Mouse (Mus musculus) cerebellum, adult 2 months (tissue): Measurements from ENCODE around the gene Pld5. TPM values are rescaled to one million over a fixed set of nuclear protein-coding genes. Genes with fewer than 3 reads are reported as not detected.

Source experiments
- DNase-seq, 2 experiments: peaks; one replicate each; pipeline ENCODE4 v3.0.0; 2021
- H3K27ac ChIP-seq: fragments of 200-500 bp; 2 replicates; pipeline ENCODE4 v1.5.1; 2012; ENCODE audit warnings: low read length, control low read depth, inconsistent platforms; ENCODE audit not compliant: insufficient read depth
- H3K27me3 ChIP-seq: fragments of 200-500 bp; 2 replicates; pipeline ENCODE4 v1.6.1; 2012; ENCODE audit warnings: inconsistent platforms, mild to moderate bottlenecking, low read length, moderate library complexity; ENCODE audit not compliant: control insufficient read depth, insufficient read depth
- H3K4me1 ChIP-seq: fragments of 200-500 bp; 2 replicates; pipeline ENCODE4 v1.6.1; 2011; ENCODE audit warnings: low read length; ENCODE audit not compliant: control insufficient read depth, insufficient read depth
- H3K4me3 ChIP-seq: fragments of 200-500 bp; replicated peaks from 2 replicates; pipeline ENCODE3; 2011; ENCODE audit warnings: mild to moderate bottlenecking, low read depth, low read length, control low read depth; ENCODE audit not compliant: insufficient read depth
- CTCF ChIP-seq: fragments of 200-500 bp; IDR thresholded peaks from 2 replicates; pipeline ENCODE4 v1.5.1; 2011; ENCODE audit warnings: low read depth, mild to moderate bottlenecking, control low read depth, low read length, moderate library complexity, borderline replicate concordance; ENCODE audit not compliant: insufficient read depth
- POLR2A ChIP-seq: fragments of 200-500 bp; IDR thresholded peaks from 2 replicates; pipeline ENCODE4 v1.6.1; 2011; ENCODE audit warnings: low read length, control low read depth, borderline replicate concordance; ENCODE audit not compliant: insufficient read depth
- WGBS: fragments of 180-500 bp; shearing (Covaris S2); methylation state at CpG from one replicate; pipeline ENCODE4 v1.1.7; 2018; 5-methylcytosine and 5-hydroxymethylcytosine counted together
- polyA plus RNA-seq: library from polyadenylated mRNA; depleted of rRNA; stranded (reverse); fragments of >200 nt; gene quantifications from 2 replicates; pipeline ENCODE4 v1.2.3, GENCODE M21; 2012

Gene Pld5
- polyA plus RNA-seq, 1 experiment: 41.3 TPM

- no peak overlapping the region for H3K27ac ChIP-seq
- TF ChIP-seq POLR2A: no peak
- no peak for TF ChIP-seq CTCF
- no peak overlapping the region for H3K4me3 ChIP-seq
- H3K27me3 ChIP-seq: no peaks in the 10 kb centered on the region
- 72% methylated on average over 2 of the region's 2 CpGs for WGBS
- H3K4me1 ChIP-seq: peaks cover 9% of the 10 kb centered on the region; the same call in 1 of the 2 replicates
- peak in 1 of 2 experiments; percentile 59 for DNase-seq
Measured at GRCm38 (mm10) chr1:176208014-176208413, 67.1 kb downstream of the Pld5 start.

- Histone ChIP-seq H3K4me3 (no peak overlapping the region), H3K27me3 (no peaks in the 10 kb centered on the region), H3K4me1 (peaks cover 13% of the 10 kb centered on the region; the same call in 1 of the 2 replicates), H3K27ac (no peak overlapping the region)
- WGBS: 69% methylated on average over 3 of the region's 3 CpGs
- no peak for DNase-seq
- TF ChIP-seq POLR2A (no peak), CTCF (no peak)
Measured at GRCm38 (mm10) chr1:176202360-176202759, 72.8 kb downstream of the Pld5 start.

DNA sequence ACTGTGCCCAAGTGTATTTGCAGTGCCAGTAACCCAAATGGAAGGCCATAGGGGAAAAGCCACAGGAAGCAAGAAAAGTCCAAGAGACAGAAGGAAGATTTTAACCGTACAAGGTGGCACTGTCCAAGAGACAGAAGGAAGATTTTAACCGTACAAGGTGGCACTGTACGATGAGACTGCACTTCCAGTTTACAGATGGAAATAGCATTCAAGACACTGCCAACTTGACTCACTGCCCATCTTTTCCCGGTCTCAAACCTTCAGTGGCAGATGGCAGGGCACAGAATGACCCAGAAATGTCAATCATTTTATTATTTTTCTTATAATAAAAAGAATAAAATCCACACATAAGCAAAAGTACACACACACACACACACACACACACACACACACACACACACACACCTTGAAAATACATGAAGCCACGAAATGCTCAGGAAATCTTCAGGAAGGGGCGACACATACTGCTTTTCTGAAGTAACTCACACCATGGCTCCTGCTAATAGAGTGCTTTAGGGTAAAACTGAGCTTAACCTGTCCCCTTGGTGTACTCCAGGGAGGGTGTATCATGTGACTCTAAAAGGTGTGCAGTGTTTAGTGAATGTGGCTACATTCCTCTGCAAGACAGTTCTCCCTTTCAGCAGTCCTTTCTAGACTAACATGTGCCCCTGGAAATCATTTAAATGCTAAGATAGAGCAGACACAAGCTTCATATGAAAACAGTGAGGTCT is 77.9 kb downstream of the Pld5 start:
- Histone ChIP-seq H3K27ac (peak overlapping the region; percentile 75), H3K27me3 (no peaks in the 10 kb centered on the region), H3K4me3 (no peak overlapping the region), H3K4me1 (peaks cover 49% of the 10 kb centered on the region; the same call in 1 of the 2 replicates)
- peak; percentile 91 to 98 for DNase-seq
- TF ChIP-seq POLR2A: no peak
- no peak for TF ChIP-seq CTCF
- 5% methylated on average over 6 of the region's 6 CpGs for WGBS

DNA sequence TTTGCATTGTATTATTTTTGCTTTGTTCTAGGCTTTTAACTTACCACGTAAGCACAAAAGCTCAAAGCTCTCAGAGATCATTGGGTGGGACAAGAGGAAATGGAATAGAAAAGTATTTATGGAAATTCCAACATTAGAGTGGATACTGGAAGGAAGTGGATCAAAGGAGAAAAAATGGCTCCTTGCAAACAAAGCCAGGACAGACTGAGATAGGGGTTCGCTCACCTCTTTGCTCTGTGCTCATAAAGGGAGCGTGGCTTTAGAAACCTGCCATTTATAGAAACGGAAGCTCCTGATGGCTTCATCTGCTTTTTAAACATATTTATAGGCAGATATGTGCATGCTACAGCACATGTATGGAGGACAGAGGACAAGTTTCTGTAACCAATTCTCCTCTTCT is 78.8 kb downstream of the Pld5 start:
- peak overlapping the region; percentile 75 for H3K27ac ChIP-seq
- TF ChIP-seq CTCF (no peak), POLR2A (no peak)
- H3K4me1 ChIP-seq: peaks cover 49% of the 10 kb centered on the region; the same call in 1 of the 2 replicates
- WGBS: 39% methylated on average over 4 of the region's 4 CpGs
- DNase-seq: no peak
- no peak overlapping the region for H3K4me3 ChIP-seq
- no peaks in the 10 kb centered on the region for H3K27me3 ChIP-seq

GRCm38 (mm10) chr1:176194727-176195126 is 80.4 kb downstream of the Pld5 start:
- no peaks in the 10 kb centered on the region for H3K27me3 ChIP-seq
- 21% methylated on average over 2 of the region's 2 CpGs for WGBS
- peaks cover 54% of the 10 kb centered on the region; the same call in 1 of the 2 replicates for H3K4me1 ChIP-seq
- peak overlapping the region; percentile 90 for H3K27ac ChIP-seq
- peak in 1 of 2 experiments; percentile 71 for DNase-seq
- no peak for TF ChIP-seq POLR2A
- no peak for TF ChIP-seq CTCF
- H3K4me3 ChIP-seq: no peak overlapping the region

DNA sequence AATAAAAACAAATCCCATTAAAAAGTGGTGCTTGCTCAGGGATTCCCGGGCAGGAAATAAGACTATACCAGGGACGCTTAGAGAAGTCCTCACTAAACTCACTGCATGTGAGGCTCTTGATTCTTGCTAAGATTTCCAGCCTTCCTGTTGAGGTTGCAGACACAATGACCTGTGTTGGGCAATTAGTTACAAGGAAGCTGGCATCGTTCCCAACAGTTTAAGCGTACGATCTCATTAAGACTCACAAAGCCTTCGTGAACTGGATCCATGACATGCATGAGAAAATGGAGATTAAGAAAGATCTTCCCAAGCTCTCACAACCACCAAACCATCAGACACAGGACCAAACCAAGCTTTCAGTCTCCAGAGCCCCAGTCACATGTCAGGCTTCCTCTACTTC is 91.1 kb downstream of the Pld5 start:
- Histone ChIP-seq H3K4me1 (peaks cover 5% of the 10 kb centered on the region; the same call in 1 of the 2 replicates), H3K27me3 (no peaks in the 10 kb centered on the region), H3K4me3 (no peak overlapping the region), H3K27ac (no peak overlapping the region)
- TF ChIP-seq POLR2A (no peak), CTCF (no peak)
- no peak for DNase-seq
- 45% methylated on average over 6 of the region's 6 CpGs for WGBS

DNA sequence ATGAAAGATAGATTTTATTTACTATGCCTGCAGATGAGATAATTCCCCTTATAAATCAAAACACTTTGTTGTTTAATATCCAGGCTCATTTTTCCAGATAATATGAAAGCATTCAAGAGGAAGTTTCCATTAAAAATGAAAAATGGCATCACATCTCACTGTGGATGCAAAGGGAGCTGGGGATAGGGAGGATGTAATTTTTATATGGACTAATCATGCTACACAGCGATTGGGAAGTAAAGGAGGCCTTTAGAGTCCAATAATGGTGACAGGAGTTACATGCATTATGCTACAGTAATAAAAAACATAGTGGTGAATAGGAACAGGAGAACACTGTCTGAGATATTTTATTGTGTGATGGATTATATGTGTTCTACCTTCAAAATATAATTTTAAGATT is 100.1 kb downstream of the Pld5 start:
- WGBS: 70% methylated on average over 1 of the region's 1 CpGs
- no peak overlapping the region for H3K4me3 ChIP-seq
- DNase-seq: no peak
- TF ChIP-seq POLR2A (no peak), CTCF (no peak)
- H3K4me1 ChIP-seq: peaks cover 9% of the 10 kb centered on the region; the same call in 1 of the 2 replicates
- H3K27ac ChIP-seq: no peak overlapping the region
- H3K27me3 ChIP-seq: no peaks in the 10 kb centered on the region

DNA sequence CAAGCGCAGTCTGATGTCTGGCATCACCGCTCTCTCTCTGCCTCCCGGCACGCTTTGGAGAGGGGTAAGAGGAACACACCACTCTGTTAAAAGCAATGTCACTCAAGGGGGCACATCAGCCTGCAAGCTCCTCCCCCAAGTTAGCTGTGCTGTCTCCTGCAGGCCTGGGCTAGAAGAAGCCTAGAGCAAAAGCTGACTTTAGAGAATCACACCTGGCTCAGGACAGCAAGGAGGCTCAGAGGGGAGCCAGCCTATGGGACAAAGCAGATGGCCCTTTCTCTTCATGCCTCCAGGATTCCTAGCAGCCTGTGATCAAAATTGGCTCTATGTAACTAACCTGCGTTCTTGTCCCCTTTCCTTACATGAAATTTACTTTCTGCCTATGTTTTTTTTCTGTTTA is 107.3 kb downstream of the Pld5 start:
- DNase-seq: peak; percentile 72 to 84
- H3K4me3 ChIP-seq: no peak overlapping the region
- peaks cover 16% of the 10 kb centered on the region for H3K4me1 ChIP-seq
- TF ChIP-seq CTCF (no peak), POLR2A (no peak)
- 18% methylated on average over 5 of the region's 5 CpGs for WGBS
- peak overlapping the region; percentile 86 for H3K27ac ChIP-seq
- no peaks in the 10 kb centered on the region for H3K27me3 ChIP-seq
